Mouse (Mus musculus) ES-E14 (cell line): ENCODE results near the gene Tent5c. TPM values are rescaled to one million over a fixed set of nuclear protein-coding genes. Genes with fewer than 3 reads are reported as not detected.

ENCODE experiments used
- DNase-seq: peaks from one replicate; pipeline ENCODE4 v3.0.0-alpha.2; 2013; ENCODE audit warnings: low read depth, low spot score
- H3K27ac ChIP-seq: 2 replicates; pipeline ENCODE4 v1.5.1; 2012; ENCODE audit warnings: low read depth, mild to moderate bottlenecking, low read length, moderate library complexity, mixed read lengths; ENCODE audit not compliant: poor library complexity, insufficient read depth, severe bottlenecking
- H3K36me3 ChIP-seq: 2 replicates; pipeline ENCODE4 v1.6.1; 2012; ENCODE audit warnings: mild to moderate bottlenecking, low read length, moderate library complexity, mixed read lengths; ENCODE audit not compliant: control insufficient read depth, poor library complexity, insufficient read depth, severe bottlenecking
- H3K4me1 ChIP-seq, 2 experiments: fragments of 150-350 bp in 1 of 2; sonication (generic) in 1 of 2; 2 replicates each; pipeline ENCODE4 v1.6.1; 2012; ENCODE audit warnings: low read length in 2 of 2, mild to moderate bottlenecking in 1 of 2, mixed read lengths in 1 of 2; ENCODE audit not compliant: control insufficient read depth in 2 of 2, insufficient read depth in 2 of 2, poor library complexity in 1 of 2
- H3K4me3 ChIP-seq, 2 experiments: fragments of 150-350 bp in 1 of 2; sonication (generic) in 1 of 2; 2 replicates each; pipeline ENCODE4 v1.5.1; 2012; ENCODE audit warnings: low read length in 2 of 2, low read depth in 1 of 2, mild to moderate bottlenecking in 1 of 2, mixed read lengths in 1 of 2; ENCODE audit not compliant: insufficient read depth in 1 of 2, poor library complexity in 1 of 2, severe bottlenecking in 1 of 2
- H3K9ac ChIP-seq: 2 replicates; pipeline ENCODE4 v1.6.1; 2012; ENCODE audit warnings: low read depth, mild to moderate bottlenecking, low read length, mixed read lengths; ENCODE audit not compliant: poor library complexity, insufficient read depth, severe bottlenecking
- H3K9me3 ChIP-seq: fragments of 150-350 bp; sonication (generic); 2 replicates; pipeline ENCODE4 v1.6.1; 2012; ENCODE audit warnings: low read depth, mild to moderate bottlenecking, low read length; ENCODE audit not compliant: control insufficient read depth, insufficient read depth
- CHD2 ChIP-seq: IDR thresholded peaks from 2 replicates; pipeline ENCODE4 v1.6.1; 2014; ENCODE audit warnings: mild to moderate bottlenecking, low read depth, low read length, inconsistent platforms
- HCFC1 ChIP-seq: IDR thresholded peaks from 2 replicates; pipeline ENCODE4 v1.6.1; 2012; ENCODE audit warnings: low read length, inconsistent platforms, borderline replicate concordance; ENCODE audit not compliant: insufficient read depth
- MAFK ChIP-seq: IDR thresholded peaks from 2 replicates; pipeline ENCODE4 v1.6.1; 2014; ENCODE audit warnings: mild to moderate bottlenecking, low read depth, low read length, inconsistent platforms; ENCODE audit not compliant: insufficient read depth
- ZC3H11A ChIP-seq: IDR thresholded peaks from 2 replicates; pipeline ENCODE4 v1.6.1; 2012; ENCODE audit warnings: low read depth, mild to moderate bottlenecking, inconsistent platforms, low read length, borderline replicate concordance
- ZNF384 ChIP-seq: IDR thresholded peaks from 2 replicates; pipeline ENCODE4 v1.6.1; 2012; ENCODE audit warnings: low read depth, low read length, inconsistent platforms
- in situ Hi-C, 2 experiments: fragments of 600-800 bp; cut with MboI; formaldehyde crosslinking; loops; one replicate each; pipeline ENCODE4 v1.15.1; 2025; ENCODE audit warnings: low sequenced_read_pairs in 2 of 2, inconsistent platforms in 1 of 2; ENCODE audit not compliant: unreplicated experiment in 2 of 2
- total RNA-seq: library from RNA; depleted of rRNA; stranded (reverse); fragments of 300-350 nt; gene quantifications from 2 replicates; pipeline ENCODE4 v1.2.3, GENCODE M21; 2012

Tent5c gene
- total RNA-seq, 1 experiment, result 1.2 TPM

DNA sequence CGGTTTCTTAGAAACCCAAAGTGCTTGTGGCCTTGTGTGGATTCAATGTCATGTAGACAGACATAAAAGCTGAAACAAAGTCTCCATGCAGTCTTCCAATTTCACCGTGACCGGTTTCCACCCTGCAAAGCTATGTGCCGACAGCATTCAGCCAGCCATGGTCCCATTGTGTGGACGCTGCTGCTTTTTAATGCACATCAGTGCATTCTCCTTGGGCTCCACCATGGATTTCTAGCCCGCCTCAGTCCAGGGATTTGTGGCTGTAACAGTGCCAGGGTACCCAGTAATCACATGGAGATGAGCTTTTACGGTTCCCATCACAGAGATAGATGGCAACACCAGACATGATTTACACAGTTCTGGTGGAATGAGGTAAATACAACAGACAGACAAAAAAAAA lies 14.6 kb downstream of the Tent5c start:
- in situ Hi-C loops, result no loop called here
- H3K4me1 ChIP-seq, result no peaks in the 10 kb centered on the region
- TF ChIP-seq ZNF384, result no peak
- no peak for TF ChIP-seq CHD2
- TF ChIP-seq HCFC1, result no peak
- no peak for TF ChIP-seq ZC3H11A
- TF ChIP-seq MAFK, result no peak
- no peak for DNase-seq
- H3K9ac ChIP-seq, result no peak overlapping the region
- no peak overlapping the region for H3K27ac ChIP-seq
- H3K36me3 ChIP-seq, result no peaks in the 10 kb centered on the region
- H3K4me3 ChIP-seq, result no peak overlapping the region
- H3K9me3 ChIP-seq, result no peaks in the 10 kb centered on the region

DNA sequence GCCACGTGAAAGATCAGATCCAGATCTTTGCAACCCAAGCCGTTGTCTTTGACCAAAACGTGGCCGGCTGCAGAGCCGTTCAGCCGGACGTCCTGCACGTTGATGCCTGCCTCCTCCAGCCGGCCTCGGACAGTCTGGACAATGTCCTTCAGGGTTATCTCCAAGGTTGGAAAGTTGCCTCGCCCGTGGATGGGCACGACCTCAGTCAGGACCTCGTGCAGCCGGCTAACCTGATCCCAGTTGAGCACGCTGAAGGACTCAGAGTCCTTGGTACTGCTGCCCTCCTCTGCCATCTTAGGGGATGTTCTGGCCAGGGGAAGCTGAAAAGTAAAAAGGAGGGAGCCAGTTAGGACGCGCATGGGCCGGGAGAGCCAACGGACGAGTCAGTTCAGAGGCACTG lies 16.0 kb downstream of the Tent5c start:
- no peaks in the 10 kb centered on the region for H3K9me3 ChIP-seq
- TF ChIP-seq ZNF384 (no peak), ZC3H11A (no peak), HCFC1 (no peak), MAFK (no peak), CHD2 (no peak)
- H3K9ac ChIP-seq, result no peak overlapping the region
- in situ Hi-C loops, result no loop called here
- no peaks in the 10 kb centered on the region for H3K4me1 ChIP-seq
- H3K4me3 ChIP-seq, result no peak overlapping the region
- H3K27ac ChIP-seq, result no peak overlapping the region
- no peaks in the 10 kb centered on the region for H3K36me3 ChIP-seq
- no peak for DNase-seq

DNA sequence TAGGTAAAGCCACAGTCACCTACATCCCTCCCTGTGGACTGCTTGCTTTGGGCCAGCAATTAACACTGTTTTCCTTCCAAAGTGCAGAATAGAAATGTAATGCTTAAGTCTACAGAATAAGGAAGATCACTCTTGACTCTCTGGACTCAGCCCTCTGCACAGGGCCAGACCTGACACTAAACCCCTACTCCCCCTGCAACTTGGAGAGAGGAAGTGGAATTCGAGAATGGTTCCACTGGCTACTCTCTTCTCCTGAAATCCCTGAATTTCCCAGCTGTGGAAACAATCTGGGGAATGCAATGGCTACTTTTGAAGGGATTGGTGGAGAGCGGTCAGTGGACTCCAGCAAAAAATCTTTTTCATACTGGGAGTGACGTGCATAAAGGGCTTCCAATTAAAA lies 18.2 kb downstream of the Tent5c start:
- H3K27ac ChIP-seq, result no peak overlapping the region
- no peak overlapping the region for H3K9ac ChIP-seq
- no peak for TF ChIP-seq CHD2
- TF ChIP-seq ZNF384, result no peak
- TF ChIP-seq MAFK, result no peak
- no peaks in the 10 kb centered on the region for H3K36me3 ChIP-seq
- no peak overlapping the region for H3K4me3 ChIP-seq
- in situ Hi-C loops, result no loop called here
- no peaks in the 10 kb centered on the region for H3K9me3 ChIP-seq
- no peak for DNase-seq
- no peaks in the 10 kb centered on the region for H3K4me1 ChIP-seq

DNA sequence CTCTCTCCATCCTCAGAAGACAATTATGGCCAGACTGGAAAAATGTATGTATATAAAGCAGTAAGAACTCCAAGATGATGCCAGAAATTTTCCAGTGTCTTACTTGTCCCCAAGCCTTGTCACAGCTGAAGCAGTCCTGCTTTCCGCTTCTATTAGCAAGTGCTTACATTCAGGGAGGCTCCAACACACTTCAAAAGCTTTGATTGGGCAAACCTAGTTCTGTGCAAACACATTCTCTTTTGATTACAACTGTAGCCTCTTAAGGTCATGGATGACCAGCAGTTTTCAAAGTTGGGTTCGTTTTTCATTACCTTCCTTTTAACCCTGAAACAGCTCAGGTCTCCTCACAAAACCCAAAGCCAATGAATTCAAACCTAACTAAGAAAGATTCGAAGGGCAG lies 19.0 kb downstream of the Tent5c start:
- H3K9ac ChIP-seq, result no peak overlapping the region
- no peak for DNase-seq
- H3K4me1 ChIP-seq, result no peaks in the 10 kb centered on the region
- no peak for TF ChIP-seq HCFC1
- TF ChIP-seq ZC3H11A, result no peak
- TF ChIP-seq MAFK, result no peak
- TF ChIP-seq CHD2, result no peak
- no peak for TF ChIP-seq ZNF384
- no peaks in the 10 kb centered on the region for H3K36me3 ChIP-seq
- H3K4me3 ChIP-seq, result no peak overlapping the region
- H3K27ac ChIP-seq, result no peak overlapping the region
- in situ Hi-C loops, result no loop called here
- no peaks in the 10 kb centered on the region for H3K9me3 ChIP-seq

DNA sequence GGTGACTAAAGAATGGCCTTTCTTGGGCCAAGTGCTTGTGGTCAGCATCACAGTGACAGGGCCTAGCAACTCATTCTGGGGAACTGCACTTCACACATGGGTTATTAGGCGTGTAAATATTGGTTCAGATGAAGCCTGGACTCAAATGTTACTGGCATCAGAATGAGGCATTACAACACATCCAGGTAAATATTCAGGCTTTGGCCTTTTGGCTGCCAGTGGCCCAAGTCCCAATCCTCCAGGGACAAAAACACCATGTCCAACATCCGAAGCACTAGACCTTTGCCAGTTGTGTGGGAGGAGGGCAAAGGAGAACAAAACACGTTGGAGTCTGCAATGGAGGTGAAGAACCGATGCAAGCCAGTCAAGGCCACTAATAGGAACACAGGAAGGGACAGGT lies 22.6 kb downstream of the Tent5c start:
- no peak overlapping the region for H3K9ac ChIP-seq
- no peak for DNase-seq
- no peaks in the 10 kb centered on the region for H3K36me3 ChIP-seq
- peaks cover 0 to 4% of the 10 kb centered on the region in 2 experiments; a peak in 1 of 4 replicates for H3K4me1 ChIP-seq
- in situ Hi-C loops, result no loop called here
- TF ChIP-seq HCFC1, result no peak
- H3K9me3 ChIP-seq, result no peaks in the 10 kb centered on the region
- no peak overlapping the region for H3K4me3 ChIP-seq
- H3K27ac ChIP-seq, result no peak overlapping the region
